Mouse (Mus musculus): Measurements from ENCODE around the gene B230307C23Rik. TPM values are rescaled to one million over a fixed set of nuclear protein-coding genes. Genes with fewer than 3 reads are reported as not detected.

Gene B230307C23Rik
- 16.2 and 16.6 TPM in 2 replicates for polyA plus RNA-seq (2012; rRNA removed)

DNA sequence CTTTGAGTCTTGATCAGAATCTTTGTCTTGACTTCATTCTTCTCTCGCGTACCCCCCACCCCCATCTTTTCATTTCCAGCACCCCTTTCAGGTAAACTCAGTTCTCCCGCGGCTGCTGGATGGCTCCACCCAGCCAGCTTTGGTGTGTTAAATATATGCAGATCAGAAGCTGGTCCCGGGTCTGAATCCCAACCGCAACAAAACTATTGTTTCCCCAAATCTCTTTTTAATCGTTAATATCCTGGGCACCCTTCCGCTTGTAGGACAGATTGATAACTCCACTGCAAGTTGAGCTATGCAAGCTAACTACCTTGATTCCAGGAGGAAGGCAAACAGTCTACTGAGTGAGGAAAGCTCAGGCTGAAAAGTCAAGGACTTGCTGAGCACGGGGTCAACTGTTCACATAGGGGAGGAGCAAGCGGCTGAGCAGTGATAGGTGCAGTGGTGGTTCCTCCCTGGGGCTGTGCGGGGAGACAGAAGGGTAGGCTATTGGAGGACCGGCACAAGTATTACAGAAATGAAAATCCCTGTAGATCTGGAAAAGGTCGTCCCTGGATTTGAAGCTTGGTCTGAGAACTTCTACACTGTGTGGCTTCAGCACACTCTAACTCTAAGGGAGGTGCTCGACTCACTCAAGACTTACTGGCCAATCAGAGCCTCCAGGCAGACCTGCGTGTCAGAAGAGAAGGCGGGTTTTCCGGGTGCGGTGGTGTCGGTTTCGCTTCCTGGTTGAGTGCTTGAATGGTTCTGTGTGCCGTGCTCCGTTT lies at the start of gene B230307C23Rik:
B230307C23Rik (plus strand) TSS at position 700 of the 767 bp plus-strand sequence.

DNA sequence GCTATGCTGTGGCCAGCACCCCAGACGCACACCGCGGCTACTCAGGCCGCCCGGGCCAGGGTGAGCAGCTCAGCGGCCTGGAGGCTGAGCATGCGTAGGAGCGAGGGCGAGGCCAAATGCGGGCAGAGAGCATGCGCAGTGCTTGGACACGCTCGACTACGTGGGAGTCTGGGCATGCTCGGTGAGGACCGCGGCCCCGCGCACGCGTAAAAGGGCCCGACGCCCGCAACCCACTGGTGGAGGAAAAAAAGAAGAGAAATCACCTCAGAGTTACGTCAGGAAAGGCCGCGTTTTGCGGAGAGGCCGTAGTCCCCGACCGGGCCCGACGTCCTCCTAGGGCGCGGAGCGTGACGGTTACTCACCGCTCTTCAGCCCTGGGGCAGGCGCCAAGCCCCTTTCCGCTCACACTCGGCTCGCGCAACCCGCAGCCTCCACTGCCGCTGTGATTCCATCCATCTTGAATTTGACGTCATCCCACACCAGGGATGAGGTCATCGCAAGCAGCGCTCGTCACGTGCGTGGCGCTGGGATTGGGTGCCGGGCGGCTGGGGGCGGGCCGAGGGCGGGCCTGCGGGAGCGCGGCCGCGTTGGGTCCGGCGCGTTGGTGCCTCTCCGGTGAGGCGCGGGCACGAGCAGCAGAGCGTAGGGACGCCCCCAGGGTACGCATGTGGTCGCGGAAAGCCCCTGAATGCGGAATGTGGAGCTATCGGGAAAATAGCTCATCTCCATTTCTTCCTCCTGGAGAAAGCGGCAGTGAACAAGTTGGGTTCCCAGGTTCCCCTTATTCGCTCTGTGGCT lies 34.8 kb upstream of the B230307C23Rik start, which contains the start of the genes C2cd2 and Zbtb21:
C2cd2 (minus strand) TSS at position 448 of the 798 bp plus-strand sequence.
Zbtb21 (minus strand) TSS at position 472 of the 798 bp plus-strand sequence.

Other genes starting within 250 kb of the B230307C23Rik start
- gene Ripk4, start 233.5 kb upstream of the B230307C23Rik start, polyA plus RNA-seq (2012; rRNA removed): 0.71 and 0.88 TPM in 2 replicates
- 18.9 and 20.2 TPM in 2 replicates for gene Prdm15, start 145.5 kb upstream of the B230307C23Rik start, polyA plus RNA-seq (2012; rRNA removed)
- 16.0 and 17.3 TPM in 2 replicates for gene C2cd2, start 34.7 kb upstream of the B230307C23Rik start, polyA plus RNA-seq (2012; rRNA removed)
- gene Zbtb21, start 34.7 kb upstream of the B230307C23Rik start, polyA plus RNA-seq (2012; rRNA removed): 12.9 and 13.0 TPM in 2 replicates
- 5.4 and 7.2 TPM in 2 replicates for gene A630089N07Rik, start 85.1 kb downstream of the B230307C23Rik start, polyA plus RNA-seq (2012; rRNA removed)

Measured in central nervous system, embryonic 18 days (tissue).